Mouse (Mus musculus): Measurements from ENCODE around the gene Dand5. TPM values are rescaled to one million over a fixed set of nuclear protein-coding genes. Genes with fewer than 3 reads are reported as not detected.

Gene Dand5
- polyA plus RNA-seq, 1 experiment from 2014 or later: 6.0 TPM

GRCm38 (mm10) chr8:84776569-84776968 lies 46.1 kb downstream of the Dand5 start:
- WGBS: 43% methylated on average over 1 of the region's 1 CpGs
- H3K4me1 ChIP-seq (ENCODE audit: control insufficient read depth, insufficient read depth, low read length): peaks cover 59% of the 10 kb centered on the region
- no peak overlapping the region for H3K4me2 ChIP-seq (ENCODE audit: low read depth, low read length)
- no peak overlapping the region for H3K27ac ChIP-seq (ENCODE audit: low read length)
- ATAC-seq (ENCODE audit: insufficient read depth, low FRiP score): no peak
- H3K27me3 ChIP-seq (ENCODE audit: control insufficient read depth, insufficient read depth, low read length): peaks cover 14% of the 10 kb centered on the region; the same call in 1 of the 2 replicates
- H3K9ac ChIP-seq (ENCODE audit: low read length): no peak overlapping the region
- no peak overlapping the region for H3K4me3 ChIP-seq (replicated peaks; ENCODE audit: low read length)
- H3K36me3 ChIP-seq (ENCODE audit: control insufficient read depth, insufficient read depth, low read length): no peaks in the 10 kb centered on the region
- H3K9me3 ChIP-seq (replicated peaks; ENCODE audit: control insufficient read depth, low read length): no peaks in the 10 kb centered on the region

- peak overlapping the region; percentile 98 for H3K27ac ChIP-seq (ENCODE audit: low read length)
- H3K4me1 ChIP-seq (ENCODE audit: control insufficient read depth, insufficient read depth, low read length): peaks cover 63% of the 10 kb centered on the region
- H3K36me3 ChIP-seq (ENCODE audit: control insufficient read depth, insufficient read depth, low read length): no peaks in the 10 kb centered on the region
- ATAC-seq (ENCODE audit: insufficient read depth, low FRiP score): no peak
- H3K9ac ChIP-seq (ENCODE audit: low read length): peak overlapping the region; percentile 62
- peaks cover 11% of the 10 kb centered on the region; the same call in 1 of the 2 replicates for H3K27me3 ChIP-seq (ENCODE audit: control insufficient read depth, insufficient read depth, low read length)
- H3K9me3 ChIP-seq (replicated peaks; ENCODE audit: control insufficient read depth, low read length): no peaks in the 10 kb centered on the region
- no peak overlapping the region for H3K4me3 ChIP-seq (replicated peaks; ENCODE audit: low read length)
- WGBS: 35% methylated on average over 7 of the region's 7 CpGs
- peak overlapping the region; percentile 58 for H3K4me2 ChIP-seq (ENCODE audit: low read depth, low read length)
Observed at GRCm38 (mm10) chr8:84775621-84776113, 47.0 kb downstream of the Dand5 start.

- H3K4me1 ChIP-seq (ENCODE audit: control insufficient read depth, insufficient read depth, low read length): peaks cover 64% of the 10 kb centered on the region
- H3K4me3 ChIP-seq (replicated peaks; ENCODE audit: low read length): peak overlapping the region; percentile 8; the same call in 1 of the 2 replicates
- no peaks in the 10 kb centered on the region for H3K36me3 ChIP-seq (ENCODE audit: control insufficient read depth, insufficient read depth, low read length)
- H3K9ac ChIP-seq (ENCODE audit: low read length): peak overlapping the region; percentile 62
- H3K27ac ChIP-seq (ENCODE audit: low read length): peak overlapping the region; percentile 98
- ATAC-seq (ENCODE audit: insufficient read depth, low FRiP score): peak; percentile 22; the same call in 1 of the 2 replicates
- peaks cover 11% of the 10 kb centered on the region; the same call in 1 of the 2 replicates for H3K27me3 ChIP-seq (ENCODE audit: control insufficient read depth, insufficient read depth, low read length)
- H3K4me2 ChIP-seq (ENCODE audit: low read depth, low read length): peak overlapping the region; percentile 58
- H3K9me3 ChIP-seq (replicated peaks; ENCODE audit: control insufficient read depth, low read length): no peaks in the 10 kb centered on the region
- 16% methylated on average over 13 of the region's 13 CpGs for WGBS
Observed at GRCm38 (mm10) chr8:84775105-84775591, 47.5 kb downstream of the Dand5 start.

- H3K27ac ChIP-seq (ENCODE audit: low read length): peak overlapping the region; percentile 98
- WGBS: 6% methylated on average over 10 of the region's 10 CpGs
- peak overlapping the region; percentile 40; the same call in 1 of the 2 replicates for H3K4me3 ChIP-seq (replicated peaks; ENCODE audit: low read length)
- peak overlapping the region; percentile 62 for H3K9ac ChIP-seq (ENCODE audit: low read length)
- no peaks in the 10 kb centered on the region for H3K9me3 ChIP-seq (replicated peaks; ENCODE audit: control insufficient read depth, low read length)
- peak overlapping the region; percentile 58 for H3K4me2 ChIP-seq (ENCODE audit: low read depth, low read length)
- peak; percentile 65 for ATAC-seq (ENCODE audit: insufficient read depth, low FRiP score)
- H3K27me3 ChIP-seq (ENCODE audit: control insufficient read depth, insufficient read depth, low read length): peaks cover 11% of the 10 kb centered on the region; the same call in 1 of the 2 replicates
- H3K4me1 ChIP-seq (ENCODE audit: control insufficient read depth, insufficient read depth, low read length): peaks cover 64% of the 10 kb centered on the region
- no peaks in the 10 kb centered on the region for H3K36me3 ChIP-seq (ENCODE audit: control insufficient read depth, insufficient read depth, low read length)
Observed at GRCm38 (mm10) chr8:84774473-84774911, 48.1 kb downstream of the Dand5 start.

- peak overlapping the region; percentile 40 for H3K4me3 ChIP-seq (replicated peaks; ENCODE audit: low read length)
- H3K27me3 ChIP-seq (ENCODE audit: control insufficient read depth, insufficient read depth, low read length): peaks cover 11% of the 10 kb centered on the region; the same call in 1 of the 2 replicates
- H3K27ac ChIP-seq (ENCODE audit: low read length): peak overlapping the region; percentile 98
- H3K9me3 ChIP-seq (replicated peaks; ENCODE audit: control insufficient read depth, low read length): no peaks in the 10 kb centered on the region
- H3K4me2 ChIP-seq (ENCODE audit: low read depth, low read length): peak overlapping the region; percentile 58
- under 1% methylated on average over 19 of the region's 19 CpGs for WGBS
- peak overlapping the region; percentile 62 for H3K9ac ChIP-seq (ENCODE audit: low read length)
- H3K4me1 ChIP-seq (ENCODE audit: control insufficient read depth, insufficient read depth, low read length): peaks cover 57% of the 10 kb centered on the region
- peak; percentile 86 for ATAC-seq (ENCODE audit: insufficient read depth, low FRiP score)
- H3K36me3 ChIP-seq (ENCODE audit: control insufficient read depth, insufficient read depth, low read length): no peaks in the 10 kb centered on the region
Observed at GRCm38 (mm10) chr8:84773833-84774232, 48.8 kb downstream of the Dand5 start.

GRCm38 (mm10) chr8:84773304-84773703 lies 49.3 kb downstream of the Dand5 start:
- Histone ChIP-seq H3K27ac (ENCODE audit: low read length) (peak overlapping the region; percentile 98), H3K4me3 (replicated peaks; ENCODE audit: low read length) (peak overlapping the region; percentile 40), H3K9ac (ENCODE audit: low read length) (peak overlapping the region; percentile 62), H3K27me3 (ENCODE audit: control insufficient read depth, insufficient read depth, low read length) (peaks cover 7% of the 10 kb centered on the region; the same call in 1 of the 2 replicates), H3K4me1 (ENCODE audit: control insufficient read depth, insufficient read depth, low read length) (peaks cover 53% of the 10 kb centered on the region), H3K9me3 (replicated peaks; ENCODE audit: control insufficient read depth, low read length) (no peaks in the 10 kb centered on the region), H3K36me3 (ENCODE audit: control insufficient read depth, insufficient read depth, low read length) (no peaks in the 10 kb centered on the region), H3K4me2 (ENCODE audit: low read depth, low read length) (peak overlapping the region; percentile 58)
- no peak for ATAC-seq (ENCODE audit: insufficient read depth, low FRiP score)
- 10% methylated on average over 9 of the region's 9 CpGs for WGBS

- 0 out of 2 replicates have a peak overlapping the region, but pooled peaks have one; percentile 6 for H3K4me3 ChIP-seq (replicated peaks; ENCODE audit: low read length)
- no peaks in the 10 kb centered on the region for H3K9me3 ChIP-seq (replicated peaks; ENCODE audit: control insufficient read depth, low read length)
- H3K4me2 ChIP-seq (ENCODE audit: low read depth, low read length): peak overlapping the region; percentile 58
- H3K27ac ChIP-seq (ENCODE audit: low read length): no peak overlapping the region; the same call in 1 of the 2 replicates
- H3K27me3 ChIP-seq (ENCODE audit: control insufficient read depth, insufficient read depth, low read length): 0 out of 2 replicates have a peak, but pooled peaks cover 5% of the 10 kb centered on the region
- no peak for ATAC-seq (ENCODE audit: insufficient read depth, low FRiP score)
- 27% methylated on average over 3 of the region's 3 CpGs for WGBS
- H3K4me1 ChIP-seq (ENCODE audit: control insufficient read depth, insufficient read depth, low read length): peaks cover 53% of the 10 kb centered on the region
- peak overlapping the region; percentile 57 for H3K9ac ChIP-seq (ENCODE audit: low read length)
- H3K36me3 ChIP-seq (ENCODE audit: control insufficient read depth, insufficient read depth, low read length): no peaks in the 10 kb centered on the region
Observed at GRCm38 (mm10) chr8:84772628-84773027, 50.0 kb downstream of the Dand5 start.

- Histone ChIP-seq H3K4me2 (ENCODE audit: low read depth, low read length) (peak overlapping the region; percentile 58), H3K9ac (ENCODE audit: low read length) (peak overlapping the region; percentile 57), H3K4me3 (replicated peaks; ENCODE audit: low read length) (peak overlapping the region; percentile 31), H3K9me3 (replicated peaks; ENCODE audit: control insufficient read depth, low read length) (no peaks in the 10 kb centered on the region), H3K27me3 (ENCODE audit: control insufficient read depth, insufficient read depth, low read length) (0 out of 2 replicates have a peak, but pooled peaks cover 5% of the 10 kb centered on the region), H3K36me3 (ENCODE audit: control insufficient read depth, insufficient read depth, low read length) (no peaks in the 10 kb centered on the region), H3K4me1 (ENCODE audit: control insufficient read depth, insufficient read depth, low read length) (peaks cover 53% of the 10 kb centered on the region), H3K27ac (ENCODE audit: low read length) (peak overlapping the region; percentile 90)
- 25% methylated on average over 34 of the region's 34 CpGs for WGBS
- no peak for ATAC-seq (ENCODE audit: insufficient read depth, low FRiP score)
Observed at GRCm38 (mm10) chr8:84771941-84772378, 50.7 kb downstream of the Dand5 start.

- no peaks in the 10 kb centered on the region for H3K36me3 ChIP-seq (ENCODE audit: control insufficient read depth, insufficient read depth, low read length)
- H3K4me3 ChIP-seq (replicated peaks; ENCODE audit: low read length): peak overlapping the region; percentile 31
- H3K4me1 ChIP-seq (ENCODE audit: control insufficient read depth, insufficient read depth, low read length): peaks cover 57% of the 10 kb centered on the region
- 46% methylated on average over 5 of the region's 5 CpGs for whole genome bisulfite sequencing
- H3K27me3 ChIP-seq (ENCODE audit: control insufficient read depth, insufficient read depth, low read length): 0 out of 2 replicates have a peak, but pooled peaks cover 5% of the 10 kb centered on the region
- no peaks in the 10 kb centered on the region for H3K9me3 ChIP-seq (replicated peaks; ENCODE audit: control insufficient read depth, low read length)
- peak overlapping the region; percentile 61 for H3K9ac ChIP-seq (ENCODE audit: low read length)
- H3K4me2 ChIP-seq (ENCODE audit: low read depth, low read length): peak overlapping the region; percentile 58
- ATAC-seq (ENCODE audit: insufficient read depth, low FRiP score): no peak
- peak overlapping the region; percentile 90 for H3K27ac ChIP-seq (ENCODE audit: low read length)
Observed at GRCm38 (mm10) chr8:84771000-84771687, 51.5 kb downstream of the Dand5 start.

Data from stomach, embryonic 16.5 days (tissue).